Mouse (Mus musculus) gastrocnemius, adult 18-20 months (tissue): ENCODE data around the gene Tmem167b. TPM values are rescaled to one million over a fixed set of nuclear protein-coding genes. Genes with fewer than 3 reads are reported as not detected.
A peak's percentile ranks its signal among the peaks of the same experiment; 100 is the strongest.
"Not testable (repeated sequence)": the region's sequence is repeated elsewhere in the genome, so short reads cannot be mapped to it uniquely, and the experiment has no call there.

Experiments
- DNase-seq: peaks from one replicate; pipeline ENCODE4 v3.0.0; 2021; ENCODE audit warnings: low spot score
- long read RNA-seq, 2 experiments: library from polyadenylated mRNA; stranded (forward); transcript quantifications; one replicate each; pipeline ENCODE4 v2.0.0; 2021
- total RNA-seq, 2 experiments: library from RNA; stranded (reverse); gene quantifications; 2 replicates each; pipeline ENCODE4 v1.2.3; 2021

Tmem167b gene
- total RNA-seq = 10 to 100 TPM; 12.7 to 14.1 TPM
- long read RNA-seq, experiment 1, transcript Tmem167b-201 (3 exons, 2,864 nt) = major isoform, 25 of 29 reads
- long read RNA-seq, experiment 1, partial matches to known transcripts = 3 of 29 reads
- long read RNA-seq, experiment 1, other reads (novel, unspliced or antisense) = 0 of 29 reads
- long read RNA-seq, experiment 2, transcript Tmem167b-201 (3 exons, 2,864 nt) = major isoform, 24 of 26 reads
- long read RNA-seq, experiment 2, partial matches to known transcripts = 0 of 26 reads
- long read RNA-seq, experiment 2, other reads (novel, unspliced or antisense) = 1 of 26 reads

GRCm38 (mm10) chr3:108562133-108562730, at the start of gene Tmem167b:
Gene Tmem167b (minus strand): TSS chr3:108562466.
- peak; percentile 99 for DNase-seq

- no peak for DNase-seq
Observed at GRCm38 (mm10) chr3:108608906-108609305, 46.6 kb upstream of the Tmem167b start.

- no peak for DNase-seq
Observed at GRCm38 (mm10) chr3:108591530-108592522, 29.6 kb upstream of the Tmem167b start.

GRCm38 (mm10) chr3:108590786-108591529, 28.7 kb upstream of the Tmem167b start, which contains the start of gene Wdr47:
Gene Wdr47 (plus strand): TSS chr3:108591279.
- peak; percentile 96 for DNase-seq

DNA sequence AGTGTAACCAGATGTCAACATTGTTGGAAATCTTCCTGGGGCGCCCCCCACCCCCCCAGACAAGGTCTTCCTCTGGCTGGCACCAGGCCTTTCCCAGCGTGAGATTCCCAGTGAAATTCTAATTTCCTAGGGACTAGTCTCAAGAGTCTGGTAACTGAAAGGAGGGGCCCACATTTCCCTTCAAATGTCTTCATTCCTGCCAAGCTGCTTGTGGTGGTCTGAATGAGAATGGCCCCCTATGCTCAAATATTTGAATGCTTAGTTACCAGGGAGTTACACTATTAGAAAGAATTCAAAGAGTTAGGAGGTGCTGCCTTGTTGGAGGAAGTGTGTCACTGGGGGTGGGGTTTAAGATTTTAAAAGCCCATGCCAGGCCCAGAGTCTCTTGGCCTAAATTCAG, 26.2 kb upstream of the Tmem167b start:
- DNase-seq = no peak

DNA sequence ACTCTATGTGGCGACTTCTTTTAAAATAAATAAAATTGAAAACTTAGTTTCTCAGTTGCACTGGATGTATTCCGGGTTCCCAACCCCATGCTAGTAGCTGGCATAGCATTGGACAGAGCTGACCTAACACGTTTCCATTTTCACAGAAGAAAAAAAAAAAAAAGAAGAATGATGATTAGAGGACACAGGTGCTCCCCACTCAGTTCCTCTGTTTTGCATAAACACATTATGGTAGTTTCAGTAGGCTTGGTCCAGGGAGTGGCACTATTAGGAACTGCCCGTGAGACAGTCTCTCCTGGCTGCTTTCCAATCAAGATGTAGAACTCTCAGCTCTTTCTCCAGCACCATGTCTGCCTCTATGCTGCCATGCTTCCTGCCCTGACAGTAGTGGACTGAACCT, 22.3 kb upstream of the Tmem167b start:
- DNase-seq = no peak

GRCm38 (mm10) chr3:108574018-108574417, 11.8 kb upstream of the Tmem167b start:
- no peak for DNase-seq

DNA sequence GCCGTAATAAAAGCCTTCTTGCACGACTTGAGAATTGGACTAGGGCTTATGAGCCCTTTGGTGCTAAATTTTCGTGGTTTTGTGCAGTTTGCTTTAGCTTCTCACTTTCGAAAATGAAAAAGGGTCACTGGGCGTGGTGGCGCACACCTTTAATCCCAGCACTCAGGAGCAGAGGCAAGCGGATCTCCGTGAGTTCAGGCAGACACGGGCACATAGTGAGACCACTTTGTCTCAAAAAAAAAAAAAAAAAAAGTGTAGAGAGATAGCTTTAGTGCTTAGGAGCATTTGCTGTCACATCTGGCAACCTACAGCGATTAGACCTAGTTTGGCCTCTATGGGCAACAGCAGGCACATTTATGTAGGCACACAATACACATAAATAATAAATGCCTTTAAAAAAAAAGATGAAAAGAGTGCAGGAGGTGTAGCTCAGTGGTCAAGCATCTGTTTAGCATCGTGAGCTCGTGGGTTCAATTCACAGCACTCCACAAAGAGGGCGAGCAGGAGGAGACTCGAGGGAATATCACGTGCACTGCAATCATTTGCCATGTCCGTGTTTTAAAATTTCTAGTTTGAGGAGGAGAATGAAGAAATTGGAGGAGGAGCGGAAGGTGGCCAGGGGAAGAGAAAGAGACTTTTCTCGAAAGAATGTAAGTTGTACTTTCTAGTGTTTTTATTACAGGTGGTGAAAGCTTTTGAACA, 10.2 kb upstream of the Tmem167b start:
- no peak for DNase-seq

DNA sequence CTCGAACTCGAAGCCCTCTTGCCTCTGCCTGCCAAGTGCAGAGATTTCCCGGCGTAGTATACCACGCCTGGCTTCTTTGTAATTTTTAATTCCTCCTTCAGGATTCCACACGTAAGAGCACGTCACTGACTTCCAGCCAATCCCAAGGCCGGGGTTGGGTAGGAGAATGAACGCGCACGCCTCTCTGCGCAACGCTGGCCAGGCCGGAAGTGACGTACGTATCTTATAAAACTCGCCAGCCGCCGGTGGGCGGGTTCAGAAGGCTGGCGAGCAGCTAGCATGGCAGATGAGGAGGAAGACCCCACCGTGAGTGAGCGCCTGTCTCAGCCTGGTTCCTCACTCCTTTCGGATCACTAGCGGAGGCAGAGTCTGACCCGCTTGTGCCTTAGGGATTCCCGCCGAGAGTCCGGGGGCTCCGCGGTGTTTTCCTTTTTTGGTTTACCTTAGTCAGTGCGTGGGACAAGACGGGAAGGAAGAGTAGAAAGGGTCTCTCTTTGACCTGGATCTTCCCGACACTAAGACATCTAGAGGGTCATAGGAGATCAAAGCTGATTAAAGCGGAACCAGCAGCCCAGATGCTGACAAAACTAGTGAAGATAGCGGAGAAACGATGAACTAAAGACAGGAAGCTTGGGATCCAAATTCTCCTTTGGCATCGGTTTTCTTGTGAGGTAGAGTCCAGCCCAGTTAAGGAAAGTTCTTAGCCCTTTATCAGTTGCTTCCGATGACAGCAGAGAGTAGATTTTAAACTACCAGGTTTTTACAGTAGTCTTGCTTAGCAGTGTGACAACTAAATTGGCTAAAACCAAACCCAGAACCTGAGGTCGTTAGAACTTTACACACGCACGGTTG, 9.4 kb upstream of the Tmem167b start, which contains the start of gene Taf13:
Taf13 (plus strand) TSS at position 256 of the 852 bp plus-strand sequence.
- DNase-seq = peak; percentile 98

DNA sequence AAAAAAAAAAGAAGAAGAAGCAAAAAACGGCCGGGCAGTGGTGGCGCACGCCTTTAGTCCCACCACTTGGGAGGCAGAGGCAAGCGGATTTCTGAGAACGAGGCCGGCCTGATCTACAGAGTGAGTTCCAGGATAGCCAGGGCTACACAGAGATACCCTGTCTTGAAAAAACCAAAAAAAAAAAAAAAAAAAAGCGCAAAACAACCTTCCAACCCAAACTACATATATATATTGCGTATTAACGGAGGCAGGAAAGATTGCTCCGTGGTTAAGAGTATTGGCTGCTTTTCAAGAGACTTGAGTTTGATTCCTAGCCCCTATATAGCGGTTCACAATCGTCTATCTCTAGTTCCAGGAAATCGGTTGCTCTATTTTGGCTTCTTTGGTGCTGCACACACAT, 8.5 kb upstream of the Tmem167b start:
- DNase-seq = no peak

GRCm38 (mm10) chr3:108569636-108570035, 7.4 kb upstream of the Tmem167b start:
- DNase-seq = not testable (repeated sequence)

- DNase-seq = no peak
Observed at GRCm38 (mm10) chr3:108567990-108568877, 6.0 kb upstream of the Tmem167b start.

DNA sequence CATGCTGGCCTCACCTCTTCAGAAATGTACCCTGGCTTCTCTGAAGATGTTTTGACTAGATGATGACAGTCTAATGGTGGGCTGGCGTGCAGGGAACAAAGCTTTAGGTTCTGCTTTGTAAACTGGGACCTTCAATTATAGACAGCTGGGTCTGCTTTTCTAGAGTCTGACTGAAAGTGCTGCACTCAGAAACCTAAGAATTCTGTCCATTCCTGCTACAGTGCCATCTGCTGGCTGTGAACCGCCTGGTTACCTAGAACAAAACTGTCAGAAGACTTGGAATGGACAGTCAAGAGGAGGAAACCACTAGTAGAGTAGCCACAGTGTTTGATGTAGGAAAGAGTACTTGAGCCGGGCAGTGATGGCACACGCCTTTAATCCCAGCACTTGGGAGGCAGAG, 1.0 kb upstream of the Tmem167b start:
- peak; percentile 82 for DNase-seq

GRCm38 (mm10) chr3:108562777-108563271, 558 bp upstream of the Tmem167b start:
- no peak for DNase-seq

GRCm38 (mm10) chr3:108557888-108558287, 4.4 kb downstream of the Tmem167b start:
- no peak for DNase-seq

GRCm38 (mm10) chr3:108554587-108555312, 7.5 kb downstream of the Tmem167b start:
- DNase-seq = peak; percentile 93

- DNase-seq = peak; percentile 13
Observed at GRCm38 (mm10) chr3:108554111-108554561, 8.1 kb downstream of the Tmem167b start.
